Mouse (Mus musculus) bone marrow macrophage, adult 2 months (primary cell): ENCODE data around the gene Irs1.

ENCODE experiments used
- CTCF ChIP-seq: IDR thresholded peaks from 2 replicates; pipeline ENCODE4 v1.5.1; 2012; ENCODE audit warnings: low read depth, mild to moderate bottlenecking, low read length, moderate library complexity
- POLR2A ChIP-seq: IDR thresholded peaks from 2 replicates; pipeline ENCODE4 v1.6.1; 2012; ENCODE audit warnings: mild to moderate bottlenecking, low read depth, low read length, borderline replicate concordance

GRCm38 (mm10) chr1:82199918-82200317 lies 91.3 kb downstream of the Irs1 start:
- TF ChIP-seq POLR2A (no peak), CTCF (no peak)
